Mouse (Mus musculus): ENCODE data around the gene Iqub. TPM values are rescaled to one million over a fixed set of nuclear protein-coding genes. Genes with fewer than 3 reads are reported as not detected.
A peak's percentile ranks its signal among the peaks of the same experiment; 100 is the strongest.

Gene Iqub
- polyA plus RNA-seq, 1 experiment: 0.97 TPM

DNA sequence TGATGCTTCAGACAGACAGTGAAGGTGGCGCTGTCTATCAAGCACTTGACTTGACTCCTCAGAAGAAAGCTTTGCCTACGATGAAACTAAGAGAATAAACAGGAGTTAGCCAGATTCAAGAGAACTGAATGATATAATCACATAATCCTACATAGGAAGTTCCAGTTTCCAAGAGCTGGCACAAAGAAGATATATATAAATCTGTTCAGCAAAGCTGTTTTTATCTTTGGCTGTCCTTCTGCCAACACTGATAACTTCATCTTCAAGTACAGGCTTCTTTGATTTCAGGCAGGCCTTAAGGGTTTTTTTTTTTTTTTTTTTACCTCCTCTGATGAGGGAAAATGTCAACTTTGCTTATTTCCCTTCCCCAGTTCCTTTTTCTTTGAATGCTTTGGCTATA is 44.7 kb downstream of the Iqub start:
- no peak overlapping the region for H3K4me3 ChIP-seq (replicated peaks; ENCODE audit: insufficient read depth, low read depth, low read length)
- WGBS: 69% methylated on average over 2 of the region's 2 CpGs
- TF ChIP-seq POLR2A (IDR thresholded peaks at IDR 0.05; ENCODE audit: borderline replicate concordance, insufficient read depth, low read length): no peak
- TF ChIP-seq CTCF (IDR thresholded peaks at IDR 0.05; ENCODE audit: borderline replicate concordance, insufficient read depth, low read depth, low read length): no peak
- no peaks in the 10 kb centered on the region for H3K27me3 ChIP-seq (ENCODE audit: control insufficient read depth, insufficient read depth, low read length)
- no peaks in the 10 kb centered on the region for H3K4me1 ChIP-seq (ENCODE audit: control insufficient read depth, insufficient read depth, low read length)
- no peak overlapping the region for H3K27ac ChIP-seq (ENCODE audit: insufficient read depth, low read length)
- DNase-seq: no peak

DNA sequence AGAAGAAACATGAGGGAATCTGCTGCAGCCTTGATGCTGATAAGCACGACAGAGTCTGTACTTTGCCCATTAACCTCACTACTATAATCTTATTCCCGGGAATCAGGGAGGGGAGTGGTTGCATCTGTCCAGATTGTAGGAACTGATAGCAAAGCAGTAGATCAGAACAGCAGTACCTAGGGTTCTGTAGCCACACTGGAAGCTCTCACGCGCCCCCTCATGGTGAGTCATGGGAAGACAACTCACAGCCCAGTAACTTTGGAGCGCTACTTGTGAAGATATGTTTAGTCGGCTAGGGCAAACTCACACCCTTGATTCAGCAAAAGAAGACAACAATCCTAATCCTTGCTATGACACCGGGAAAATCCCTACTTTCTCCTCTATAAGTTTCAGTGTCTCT is 58.8 kb downstream of the Iqub start:
- no peaks in the 10 kb centered on the region for H3K27me3 ChIP-seq (ENCODE audit: control insufficient read depth, insufficient read depth, low read length)
- no peak overlapping the region for H3K4me3 ChIP-seq (replicated peaks; ENCODE audit: insufficient read depth, low read depth, low read length)
- 40% methylated on average over 7 of the region's 7 CpGs for WGBS
- H3K4me1 ChIP-seq (ENCODE audit: control insufficient read depth, insufficient read depth, low read length): no peaks in the 10 kb centered on the region
- no peak overlapping the region for H3K27ac ChIP-seq (ENCODE audit: insufficient read depth, low read length)
- DNase-seq: peak; percentile 67 to 83
- TF ChIP-seq POLR2A (IDR thresholded peaks at IDR 0.05; ENCODE audit: borderline replicate concordance, insufficient read depth, low read length): no peak
- TF ChIP-seq CTCF (IDR thresholded peaks at IDR 0.05; ENCODE audit: borderline replicate concordance, insufficient read depth, low read depth, low read length): peak; percentile 89

DNA sequence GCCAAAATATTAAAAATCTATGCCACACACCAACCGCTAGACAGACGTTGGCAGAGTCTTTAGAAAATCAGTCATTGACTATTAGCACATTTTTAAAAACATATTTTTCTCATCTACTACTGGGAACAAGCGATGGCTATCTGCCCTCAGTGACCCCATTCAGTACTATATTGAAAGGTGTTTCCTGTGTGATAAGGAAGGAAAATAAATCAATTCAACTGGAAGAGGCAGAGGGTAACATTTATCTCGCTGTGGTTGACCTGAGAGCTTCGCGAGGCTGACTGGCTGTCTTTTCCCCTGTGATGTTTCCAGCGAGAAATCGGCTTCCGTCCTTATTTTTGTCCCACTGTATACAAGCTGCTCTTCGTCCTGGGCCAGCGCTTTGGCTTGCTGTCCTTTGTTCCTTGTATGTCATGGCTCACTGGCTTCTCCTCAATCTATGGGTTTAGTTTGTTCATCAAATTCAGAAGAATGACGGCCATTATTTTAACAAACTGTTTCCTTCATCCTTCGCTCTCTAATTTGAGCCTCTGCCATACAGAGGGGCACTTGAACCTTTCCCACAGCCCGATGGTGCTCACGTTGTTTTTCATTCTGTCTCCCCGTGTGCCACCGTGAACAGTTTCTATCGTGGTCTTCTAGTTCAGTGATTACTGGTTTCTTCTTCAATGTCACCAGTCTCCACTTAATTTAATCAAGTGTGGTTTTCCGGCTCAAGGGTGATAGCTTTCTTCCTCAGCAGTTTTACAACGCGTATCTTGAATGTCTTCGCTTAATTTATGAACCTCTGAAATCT is 63.6 kb downstream of the Iqub start:
- Histone ChIP-seq H3K4me3 (replicated peaks; ENCODE audit: insufficient read depth, low read depth, low read length) (no peak overlapping the region), H3K4me1 (ENCODE audit: control insufficient read depth, insufficient read depth, low read length) (no peaks in the 10 kb centered on the region), H3K27me3 (ENCODE audit: control insufficient read depth, insufficient read depth, low read length) (no peaks in the 10 kb centered on the region), H3K27ac (ENCODE audit: insufficient read depth, low read length) (no peak overlapping the region)
- no peak for TF ChIP-seq CTCF (IDR thresholded peaks at IDR 0.05; ENCODE audit: borderline replicate concordance, insufficient read depth, low read depth, low read length)
- no peak for TF ChIP-seq POLR2A (IDR thresholded peaks at IDR 0.05; ENCODE audit: borderline replicate concordance, insufficient read depth, low read length)
- 77% methylated on average over 22 of the region's 22 CpGs for WGBS
- DNase-seq: no peak

DNA sequence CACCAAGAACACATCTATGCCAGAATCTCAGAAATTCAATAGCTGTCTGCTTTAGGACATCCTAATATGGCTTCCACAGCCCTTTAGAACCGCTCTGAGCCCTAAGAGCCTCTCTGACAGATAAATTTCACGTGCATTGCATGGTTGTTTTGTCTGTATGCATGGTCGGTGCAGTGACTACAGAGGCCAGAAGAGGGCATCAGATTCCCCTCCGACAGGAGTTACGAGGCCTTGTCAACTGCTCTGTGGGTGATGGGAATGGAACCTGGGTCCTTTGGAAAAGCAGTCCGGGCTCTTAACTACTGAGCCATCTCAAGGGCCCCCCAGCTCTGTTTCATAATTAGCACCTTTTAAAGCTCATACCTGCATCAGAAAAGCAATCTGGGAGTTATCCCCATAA is 64.6 kb downstream of the Iqub start:
- H3K27me3 ChIP-seq (ENCODE audit: control insufficient read depth, insufficient read depth, low read length): no peaks in the 10 kb centered on the region
- TF ChIP-seq CTCF (IDR thresholded peaks at IDR 0.05; ENCODE audit: borderline replicate concordance, insufficient read depth, low read depth, low read length) (no peak), POLR2A (IDR thresholded peaks at IDR 0.05; ENCODE audit: borderline replicate concordance, insufficient read depth, low read length) (no peak)
- no peak for DNase-seq
- no peaks in the 10 kb centered on the region for H3K4me1 ChIP-seq (ENCODE audit: control insufficient read depth, insufficient read depth, low read length)
- no peak overlapping the region for H3K4me3 ChIP-seq (replicated peaks; ENCODE audit: insufficient read depth, low read depth, low read length)
- 96% methylated on average over 6 of the region's 6 CpGs for WGBS
- H3K27ac ChIP-seq (ENCODE audit: insufficient read depth, low read length): no peak overlapping the region

DNA sequence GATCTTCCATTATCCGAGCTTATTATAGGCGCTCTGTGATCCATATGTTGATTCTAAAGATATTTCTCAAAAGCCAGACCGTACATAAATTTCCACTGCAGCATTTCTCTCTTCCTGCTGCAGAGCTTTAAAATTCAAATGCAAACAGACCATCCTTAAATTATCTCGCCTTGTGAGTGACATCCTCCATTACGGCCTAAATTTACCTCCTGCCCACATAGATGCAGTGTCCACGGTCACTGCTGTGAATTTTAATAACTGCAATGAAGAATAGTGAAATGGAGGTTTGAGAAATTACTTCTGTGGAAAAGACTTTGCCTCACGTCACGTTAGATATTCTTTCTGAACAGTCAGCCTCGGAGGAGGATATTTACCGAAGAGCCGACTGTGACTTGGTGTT is 98.8 kb downstream of the Iqub start:
- Histone ChIP-seq H3K27me3 (ENCODE audit: control insufficient read depth, insufficient read depth, low read length) (no peaks in the 10 kb centered on the region), H3K27ac (ENCODE audit: insufficient read depth, low read length) (no peak overlapping the region), H3K4me1 (ENCODE audit: control insufficient read depth, insufficient read depth, low read length) (no peaks in the 10 kb centered on the region), H3K4me3 (replicated peaks; ENCODE audit: insufficient read depth, low read depth, low read length) (no peak overlapping the region)
- WGBS: 90% methylated on average over 11 of the region's 11 CpGs
- DNase-seq: no peak
- TF ChIP-seq CTCF (IDR thresholded peaks at IDR 0.05; ENCODE audit: borderline replicate concordance, insufficient read depth, low read depth, low read length) (no peak), POLR2A (IDR thresholded peaks at IDR 0.05; ENCODE audit: borderline replicate concordance, insufficient read depth, low read length) (no peak)

DNA sequence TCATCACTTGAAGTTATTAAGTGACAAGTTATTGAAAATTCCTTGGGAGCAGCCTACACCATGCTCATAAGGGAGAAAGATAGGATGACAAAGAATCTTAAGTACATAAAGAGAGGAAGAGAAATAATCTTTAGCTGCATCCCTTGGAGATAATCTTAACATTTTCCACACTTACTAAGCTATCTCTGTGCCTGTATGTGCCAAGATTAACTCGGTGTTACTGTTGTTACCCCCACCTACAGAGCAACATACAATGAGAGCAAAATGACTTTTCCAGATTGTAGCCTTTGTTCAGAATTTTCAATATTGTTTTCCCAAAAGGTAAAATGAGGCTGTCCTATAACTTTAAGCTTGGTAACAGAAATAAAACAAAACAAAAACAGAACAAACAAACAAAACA is 99.4 kb downstream of the Iqub start:
- Histone ChIP-seq H3K4me1 (ENCODE audit: control insufficient read depth, insufficient read depth, low read length) (no peaks in the 10 kb centered on the region), H3K27me3 (ENCODE audit: control insufficient read depth, insufficient read depth, low read length) (no peaks in the 10 kb centered on the region), H3K27ac (ENCODE audit: insufficient read depth, low read length) (no peak overlapping the region), H3K4me3 (replicated peaks; ENCODE audit: insufficient read depth, low read depth, low read length) (no peak overlapping the region)
- 65% methylated on average over 1 of the region's 1 CpGs for WGBS
- TF ChIP-seq CTCF (IDR thresholded peaks at IDR 0.05; ENCODE audit: borderline replicate concordance, insufficient read depth, low read depth, low read length) (no peak), POLR2A (IDR thresholded peaks at IDR 0.05; ENCODE audit: borderline replicate concordance, insufficient read depth, low read length) (no peak)
- no peak for DNase-seq

DNA sequence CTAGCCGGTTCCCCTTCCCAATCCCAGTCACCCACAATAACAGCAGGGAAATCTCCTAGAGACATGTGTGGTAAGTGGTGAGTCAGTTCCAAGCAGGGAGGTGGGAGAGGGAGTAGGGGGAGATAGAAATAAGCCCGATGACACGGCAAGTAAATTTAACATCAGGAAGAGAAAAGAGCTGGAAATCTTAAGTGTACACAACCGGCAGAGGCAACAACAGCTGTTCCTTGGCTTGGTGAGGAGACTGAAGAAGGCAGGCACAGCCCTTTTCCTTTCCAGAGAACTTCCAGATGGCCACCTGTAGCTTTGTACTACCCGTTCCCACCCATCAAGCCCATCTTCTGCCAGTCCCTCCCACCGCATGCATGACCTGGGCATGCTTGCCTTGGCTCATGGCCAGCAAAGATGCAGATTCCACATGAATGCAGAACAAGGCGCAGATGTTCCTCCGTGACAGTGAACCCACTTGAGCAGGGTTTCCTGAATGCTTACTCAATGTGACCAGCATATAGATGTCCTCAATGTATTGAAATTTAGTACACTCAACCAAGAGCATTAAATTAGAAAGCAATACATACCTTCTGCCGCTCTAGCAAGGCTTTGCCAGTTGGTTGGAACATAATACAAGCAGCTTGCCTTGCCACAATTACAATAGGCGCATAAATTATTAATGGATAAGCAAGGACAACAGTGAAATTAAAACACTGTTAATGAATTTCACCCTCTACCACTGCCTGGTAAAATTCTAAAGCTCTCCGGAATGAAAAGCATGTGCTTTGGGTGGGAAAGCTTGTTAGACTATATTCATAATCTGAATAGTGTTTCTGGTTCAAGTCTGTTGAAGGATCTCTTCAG is 106.1 kb downstream of the Iqub start:
- WGBS: 37% methylated on average over 11 of the region's 11 CpGs
- Histone ChIP-seq H3K4me1 (ENCODE audit: control insufficient read depth, insufficient read depth, low read length) (no peaks in the 10 kb centered on the region), H3K27ac (ENCODE audit: insufficient read depth, low read length) (no peak overlapping the region), H3K4me3 (replicated peaks; ENCODE audit: insufficient read depth, low read depth, low read length) (no peak overlapping the region), H3K27me3 (ENCODE audit: control insufficient read depth, insufficient read depth, low read length) (no peaks in the 10 kb centered on the region)
- no peak for DNase-seq
- TF ChIP-seq POLR2A (IDR thresholded peaks at IDR 0.05; ENCODE audit: borderline replicate concordance, insufficient read depth, low read length): no peak
- no peak for TF ChIP-seq CTCF (IDR thresholded peaks at IDR 0.05; ENCODE audit: borderline replicate concordance, insufficient read depth, low read depth, low read length)
